Mouse (Mus musculus) liver, postnatal 0 days (tissue): ENCODE results near the gene Tm9sf4. TPM values are rescaled to one million over a fixed set of nuclear protein-coding genes. Genes with fewer than 3 reads are reported as not detected.
A peak's percentile ranks its signal among the peaks of the same experiment; 100 is the strongest.

Source experiments
- ATAC-seq: fragments of 200-750 bp; cut with Nextera tagmentation; 2 replicates; pipeline ENCODE4 v1.8.0; 2017; ENCODE audit warnings: mild to moderate bottlenecking, moderate library complexity
- DNase-seq: peaks from one replicate; pipeline ENCODE4 v3.0.0-alpha.2; 2016
- H3K27ac ChIP-seq: fragments of 300-500 bp; sonication (generic); 2 replicates; pipeline ENCODE4 v1.5.1; 2014; ENCODE audit warnings: antibody characterized with exemption, moderate library complexity, mild to moderate bottlenecking, low read depth
- H3K27me3 ChIP-seq: fragments of 300-500 bp; sonication (generic); 2 replicates; pipeline ENCODE4 v1.6.1; 2014; ENCODE audit warnings: low read length, control low read depth, mixed read lengths; ENCODE audit not compliant: insufficient read depth
- H3K36me3 ChIP-seq: fragments of 300-500 bp; sonication (generic); replicated peaks from 2 replicates; pipeline ENCODE4 v1.6.1; 2014; ENCODE audit warnings: mild to moderate bottlenecking, control low read depth, low read length, moderate library complexity, mixed read lengths; ENCODE audit not compliant: insufficient read depth
- H3K4me1 ChIP-seq: fragments of 300-500 bp; sonication (generic); 2 replicates; pipeline ENCODE4 v1.6.1; 2014; ENCODE audit warnings: antibody characterized with exemption, mild to moderate bottlenecking, control low read depth; ENCODE audit not compliant: insufficient read depth
- H3K4me2 ChIP-seq: fragments of 300-500 bp; sonication (generic); 2 replicates; pipeline ENCODE4 v1.6.1; 2014; ENCODE audit warnings: low read depth, mild to moderate bottlenecking, low read length, moderate library complexity, mixed read lengths
- H3K4me3 ChIP-seq: fragments of 300-500 bp; sonication (generic); 2 replicates; pipeline ENCODE4 v1.5.1; 2014; ENCODE audit warnings: low read depth, low read length
- H3K9ac ChIP-seq: fragments of 300-500 bp; sonication (generic); replicated peaks from 2 replicates; pipeline ENCODE4 v1.6.1; 2014; ENCODE audit warnings: mild to moderate bottlenecking, moderate library complexity
- H3K9me3 ChIP-seq: fragments of 300-500 bp; sonication (generic); 2 replicates; pipeline ENCODE4 v1.6.1; 2016; ENCODE audit warnings: mild to moderate bottlenecking, control low read depth, low read length, mixed read lengths
- CTCF ChIP-seq: sonication (generic); IDR thresholded peaks from 2 replicates; pipeline ENCODE4 v1.5.1; 2016; ENCODE audit warnings: antibody characterized with exemption, low read depth
- EP300 ChIP-seq: IDR thresholded peaks from 2 replicates; pipeline ENCODE4 v1.6.1; 2016; ENCODE audit warnings: antibody characterized with exemption, low read depth, mild to moderate bottlenecking
- WGBS: fragments of 180-500 bp; shearing (Covaris S2); extraction: QIAGEN DNeasy Blood & Tissue Kit; methylation state at CpG from one replicate; pipeline ENCODE4 v1.1.7; 2014; ENCODE audit not compliant: insufficient replicate concordance; 5-methylcytosine and 5-hydroxymethylcytosine counted together
- polyA plus RNA-seq: library from polyadenylated mRNA; unstranded; fragments of >200 nt; fragmentation: Nextera tagmentation; extraction: Ambion mirVana; gene quantifications from 2 replicates; pipeline ENCODE4 v1.2.1, GENCODE M21; 2015

Gene Tm9sf4
- polyA plus RNA-seq, 1 experiment from 2014 or later, result 24.4 TPM

DNA sequence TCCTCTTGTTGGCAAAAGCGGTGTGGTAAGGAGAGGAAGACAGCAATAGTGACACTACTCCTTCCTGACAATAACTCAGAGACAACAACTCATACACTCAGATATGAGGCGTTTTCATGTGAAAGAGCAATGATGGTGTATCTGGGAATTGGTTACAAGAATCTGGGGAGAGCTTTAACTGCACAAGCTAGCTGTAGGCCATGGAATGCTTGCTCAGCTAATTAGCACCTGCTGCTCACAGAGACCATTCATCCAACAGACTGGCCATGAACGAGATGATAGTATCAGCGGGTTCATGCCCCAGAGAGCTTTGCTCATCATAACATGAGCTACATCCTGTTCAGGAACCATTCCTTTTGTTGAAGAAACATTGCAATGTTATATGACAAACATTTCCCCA is 76.1 kb downstream of the Tm9sf4 start:
- WGBS, result 78% methylated on average over 4 of the region's 4 CpGs

DNA sequence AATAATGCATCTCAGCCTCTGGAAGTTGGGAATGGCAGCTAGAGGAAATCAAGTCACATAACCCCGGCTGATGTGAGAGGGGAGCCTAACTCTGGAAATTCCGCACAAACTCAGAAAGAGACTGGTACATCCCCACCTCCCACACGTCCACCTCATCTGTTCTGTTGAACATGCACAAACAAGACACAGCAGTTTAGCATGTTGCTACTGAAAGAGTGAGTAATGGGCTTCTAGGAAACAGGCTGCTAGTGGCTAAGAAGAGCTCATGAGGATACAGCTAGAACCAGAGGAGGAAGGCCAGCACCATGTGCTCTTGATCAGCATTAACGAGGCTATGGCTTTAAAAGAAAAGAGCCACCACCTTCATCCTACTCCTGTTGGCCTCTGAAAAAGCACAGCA is 76.8 kb downstream of the Tm9sf4 start:
- Histone ChIP-seq H3K4me3 (no peak overlapping the region), H3K27me3 (no peaks in the 10 kb centered on the region), H3K9me3 (no peaks in the 10 kb centered on the region), H3K27ac (peak overlapping the region; percentile 98; the same call in 1 of the 2 replicates), H3K9ac (peak overlapping the region; percentile 36; the same call in 1 of the 2 replicates), H3K4me2 (peak overlapping the region; percentile 79), H3K4me1 (peaks cover 41% of the 10 kb centered on the region), H3K36me3 (peaks cover 48% of the 10 kb centered on the region)
- no peak for TF ChIP-seq EP300
- no peak for TF ChIP-seq CTCF
- WGBS, result 81% methylated on average over 4 of the region's 4 CpGs
- no peak for ATAC-seq
- DNase-seq, result no peak

More for the DNA sequence above, 76.1 kb downstream of the Tm9sf4 start:
- H3K27me3 ChIP-seq, result no peaks in the 10 kb centered on the region
- DNase-seq, result no peak
- H3K9me3 ChIP-seq, result no peaks in the 10 kb centered on the region
- H3K4me2 ChIP-seq, result 0 out of 2 replicates have a peak overlapping the region, but pooled peaks have one; percentile 16
- H3K4me3 ChIP-seq, result no peak overlapping the region
- peaks cover 37% of the 10 kb centered on the region for H3K4me1 ChIP-seq
- peaks cover 54% of the 10 kb centered on the region for H3K36me3 ChIP-seq
- TF ChIP-seq CTCF (no peak), EP300 (no peak)
- H3K9ac ChIP-seq, result no peak overlapping the region
- ATAC-seq, result no peak
- H3K27ac ChIP-seq, result no peak overlapping the region

DNA sequence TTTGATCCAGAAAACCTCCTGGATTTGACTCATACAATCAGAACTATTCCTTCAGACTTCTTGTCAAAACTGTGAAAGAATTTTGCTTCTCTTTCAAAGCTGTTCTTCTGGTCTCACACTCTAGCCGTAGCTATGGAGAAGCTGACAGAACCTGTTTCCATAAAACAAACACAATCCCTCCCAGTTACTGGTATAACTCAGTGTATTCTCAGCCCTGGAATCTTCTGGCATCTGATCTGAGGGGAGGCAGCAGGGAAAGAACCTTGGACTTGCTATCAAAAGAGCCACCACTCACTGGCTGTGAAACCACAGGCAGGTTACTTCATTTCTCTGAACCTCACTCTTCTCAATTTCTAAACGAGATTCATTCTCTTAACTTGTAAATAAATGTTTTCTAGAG is 77.3 kb downstream of the Tm9sf4 start:
- 0 out of 2 replicates have a peak overlapping the region, but pooled peaks have one; percentile 99 for H3K4me3 ChIP-seq
- H3K4me1 ChIP-seq, result peaks cover 42% of the 10 kb centered on the region
- DNase-seq (no peak), ATAC-seq (no peak)
- no peak for TF ChIP-seq CTCF
- TF ChIP-seq EP300, result no peak
- peak overlapping the region; percentile 98 for H3K27ac ChIP-seq
- peak overlapping the region; percentile 79 for H3K4me2 ChIP-seq
- H3K36me3 ChIP-seq, result peaks cover 43% of the 10 kb centered on the region
- H3K9me3 ChIP-seq, result no peaks in the 10 kb centered on the region
- 43% methylated on average over 2 of the region's 2 CpGs for WGBS
- peak overlapping the region; percentile 36 for H3K9ac ChIP-seq
- no peaks in the 10 kb centered on the region for H3K27me3 ChIP-seq

DNA sequence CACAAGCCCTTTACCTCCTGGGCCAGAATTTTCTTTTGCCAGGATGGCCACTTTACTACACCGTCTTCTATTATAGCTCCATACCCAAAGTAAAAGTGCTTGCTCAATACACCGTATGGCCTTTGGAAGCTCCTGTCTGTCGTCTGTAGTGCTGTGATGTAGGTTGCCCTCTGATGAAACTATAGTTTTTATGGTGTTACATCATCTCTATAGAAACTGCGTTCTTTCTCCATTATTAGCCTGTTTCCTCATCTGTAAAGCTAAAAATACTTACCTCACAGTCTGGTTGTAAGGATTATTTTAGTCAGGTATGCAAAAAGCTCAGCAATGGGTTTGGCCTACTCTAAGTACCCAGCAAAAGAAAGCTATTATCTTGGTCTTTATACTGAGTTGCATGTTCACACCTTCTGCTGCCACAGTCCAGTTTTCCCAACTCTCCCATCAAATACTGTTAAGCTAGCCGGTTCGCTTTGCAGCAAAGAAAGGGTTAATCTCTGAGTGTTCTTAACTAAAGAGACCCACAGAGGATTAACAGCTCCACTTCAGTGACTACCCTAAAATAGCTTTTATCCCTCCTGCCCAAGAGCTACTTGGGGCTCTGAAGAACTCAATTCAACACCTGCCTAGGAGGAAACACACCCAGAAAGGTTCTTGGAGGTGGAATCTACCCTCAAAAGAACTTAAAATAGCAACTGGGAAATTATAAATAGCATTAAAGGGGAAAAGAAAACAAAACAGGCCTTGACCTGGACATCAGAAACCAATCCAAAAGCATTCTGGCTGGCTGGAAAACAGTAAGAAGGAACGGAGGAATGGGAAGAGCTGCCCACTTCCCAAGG is 78.1 kb downstream of the Tm9sf4 start:
- Histone ChIP-seq H3K9me3 (no peaks in the 10 kb centered on the region), H3K36me3 (peaks cover 39% of the 10 kb centered on the region), H3K27me3 (no peaks in the 10 kb centered on the region), H3K9ac (peak overlapping the region; percentile 100), H3K4me3 (peak overlapping the region; percentile 99), H3K4me1 (peaks cover 42% of the 10 kb centered on the region), H3K4me2 (peak overlapping the region; percentile 79), H3K27ac (peak overlapping the region; percentile 98)
- DNase-seq, result no peak
- WGBS, result 40% methylated on average over 7 of the region's 7 CpGs
- TF ChIP-seq CTCF (no peak), EP300 (no peak)
- no peak for ATAC-seq

DNA sequence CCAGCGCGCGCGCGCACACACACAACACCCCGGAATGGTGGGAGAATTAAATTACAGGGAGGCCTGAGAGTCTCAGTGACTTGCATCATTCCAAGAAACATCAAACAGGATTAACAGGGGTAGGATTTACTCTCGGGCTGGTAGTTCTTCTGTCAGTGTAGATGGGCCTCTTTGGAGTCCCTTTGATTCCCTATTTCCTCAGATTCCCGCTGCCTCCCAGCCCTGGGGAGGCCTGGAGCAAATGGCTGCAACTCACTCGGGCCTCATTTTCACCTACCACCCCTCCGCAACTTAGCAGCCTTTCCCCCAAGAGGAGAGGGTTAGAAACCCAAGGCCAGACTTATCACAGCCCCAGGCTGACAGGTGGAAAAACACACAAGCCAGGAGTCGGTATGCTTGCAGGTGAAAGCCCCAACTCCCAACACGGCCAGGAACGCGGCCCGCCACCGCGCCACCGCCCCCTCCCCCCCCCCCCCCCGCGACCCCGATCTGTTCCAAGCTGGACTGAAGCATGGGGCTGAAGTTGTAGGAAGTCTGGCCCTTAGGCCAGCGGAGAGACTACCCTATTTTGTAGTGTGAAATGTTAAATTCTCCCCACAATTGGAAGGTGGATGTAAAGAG is 78.9 kb downstream of the Tm9sf4 start:
- H3K36me3 ChIP-seq, result peaks cover 37% of the 10 kb centered on the region
- DNase-seq (peak; percentile 44), ATAC-seq (no peak)
- TF ChIP-seq EP300, result no peak
- TF ChIP-seq CTCF, result no peak
- no peaks in the 10 kb centered on the region for H3K9me3 ChIP-seq
- peak overlapping the region; percentile 100 for H3K9ac ChIP-seq
- H3K27ac ChIP-seq, result peak overlapping the region; percentile 98
- peaks cover 42% of the 10 kb centered on the region for H3K4me1 ChIP-seq
- H3K4me2 ChIP-seq, result peak overlapping the region; percentile 79
- no peaks in the 10 kb centered on the region for H3K27me3 ChIP-seq
- peak overlapping the region; percentile 99 for H3K4me3 ChIP-seq
- WGBS, result 9% methylated on average over 21 of the region's 22 CpGs

DNA sequence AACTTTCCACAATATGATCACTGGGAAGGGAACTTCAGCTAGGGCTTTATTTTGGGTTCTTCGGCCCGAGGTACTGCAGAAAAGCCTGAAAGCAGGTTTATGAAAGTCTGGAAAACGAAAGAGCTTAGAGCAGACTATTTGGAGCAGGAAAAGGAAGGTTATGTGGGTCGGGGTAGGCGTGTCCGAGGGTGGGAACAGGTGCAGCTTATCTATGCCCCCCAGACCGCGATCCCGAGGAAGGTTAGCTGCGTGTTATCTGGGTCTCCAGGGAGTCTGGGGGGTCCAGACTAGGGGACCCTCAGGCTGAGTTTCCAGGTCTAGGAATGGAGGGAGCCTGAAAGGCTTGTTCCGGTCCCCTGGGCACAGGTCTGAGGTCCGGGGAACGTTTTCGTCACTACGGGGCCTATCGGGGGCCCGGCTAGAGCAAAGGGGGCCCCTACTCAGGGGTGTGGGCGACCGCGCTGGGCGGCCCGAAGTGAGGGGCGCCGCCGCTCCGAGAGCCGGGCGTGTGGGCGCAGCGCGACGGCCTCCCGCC is 79.7 kb downstream of the Tm9sf4 start:
- Histone ChIP-seq H3K27me3 (no peaks in the 10 kb centered on the region), H3K27ac (peak overlapping the region; percentile 98), H3K36me3 (peaks cover 35% of the 10 kb centered on the region), H3K4me2 (peak overlapping the region; percentile 79), H3K9me3 (no peaks in the 10 kb centered on the region), H3K4me1 (peaks cover 42% of the 10 kb centered on the region), H3K4me3 (peak overlapping the region; percentile 99), H3K9ac (peak overlapping the region; percentile 100)
- under 1% methylated on average over 31 of the region's 33 CpGs for WGBS
- peak; percentile 88 for TF ChIP-seq EP300
- TF ChIP-seq CTCF, result no peak
- ATAC-seq (peak; percentile 60), DNase-seq (peak; percentile 75)
